Mouse (Mus musculus) stomach, embryonic 16.5 days (tissue): ENCODE results near the gene Olfr519. TPM values are rescaled to one million over a fixed set of nuclear protein-coding genes. Genes with fewer than 3 reads are reported as not detected.

Experiments used
- ATAC-seq: fragments of 200-750 bp; cut with Nextera tagmentation; 2 replicates; pipeline ENCODE4 v1.8.0; 2017; ENCODE audit warnings: moderate number of reproducible peaks, moderate TSS enrichment; ENCODE audit not compliant: insufficient read depth, low FRiP score
- H3K27ac ChIP-seq: fragments of 300-500 bp; sonication (generic); 2 replicates; pipeline ENCODE4 v1.5.1; 2014; ENCODE audit warnings: low read length
- H3K27me3 ChIP-seq: fragments of 300-500 bp; sonication (generic); 2 replicates; pipeline ENCODE4 v1.6.1; 2014; ENCODE audit warnings: low read length, control low read depth, mixed read lengths; ENCODE audit not compliant: control insufficient read depth, insufficient read depth
- H3K36me3 ChIP-seq: fragments of 300-500 bp; sonication (generic); 2 replicates; pipeline ENCODE4 v1.6.1; 2014; ENCODE audit warnings: low read length; ENCODE audit not compliant: control insufficient read depth, insufficient read depth
- H3K4me1 ChIP-seq: fragments of 300-500 bp; sonication (generic); 2 replicates; pipeline ENCODE4 v1.6.1; 2014; ENCODE audit warnings: low read length, control low read depth, mixed read lengths; ENCODE audit not compliant: control insufficient read depth, insufficient read depth
- H3K4me2 ChIP-seq: fragments of 300-500 bp; sonication (generic); 2 replicates; pipeline ENCODE4 v1.6.1; 2014; ENCODE audit warnings: low read depth, low read length, mixed read lengths
- H3K4me3 ChIP-seq: fragments of 300-500 bp; sonication (generic); replicated peaks from 2 replicates; pipeline ENCODE4 v1.5.1; 2014; ENCODE audit warnings: mild to moderate bottlenecking, low read length
- H3K9ac ChIP-seq: fragments of 300-500 bp; sonication (generic); 2 replicates; pipeline ENCODE4 v1.6.1; 2014; ENCODE audit warnings: low read length
- H3K9me3 ChIP-seq: fragments of 300-500 bp; sonication (generic); replicated peaks from 2 replicates; pipeline ENCODE4 v1.6.1; 2016; ENCODE audit warnings: low read length, control low read depth; ENCODE audit not compliant: control insufficient read depth
- WGBS: fragments of 180-500 bp; shearing (Covaris S2); extraction: QIAGEN DNeasy Blood & Tissue Kit; methylation state at CpG from one replicate; pipeline ENCODE4 v1.1.7; 2014; 5-methylcytosine and 5-hydroxymethylcytosine counted together
- polyA plus RNA-seq: library from polyadenylated mRNA; unstranded; fragments of >200 nt; fragmentation: Nextera tagmentation; extraction: Ambion mirVana; gene quantifications from 2 replicates; pipeline ENCODE4 v1.2.1, GENCODE M21; 2015

Gene Olfr519
- polyA plus RNA-seq, 1 experiment from 2014 or later: not detected

GRCm38 (mm10) chr7:108928280-108929188 lies 34.3 kb upstream of the Olfr519 start:
- 71% methylated on average over 11 of the region's 11 CpGs for WGBS
- Histone ChIP-seq H3K27ac (no peak overlapping the region), H3K9ac (no peak overlapping the region), H3K4me2 (no peak overlapping the region), H3K36me3 (no peaks in the 10 kb centered on the region), H3K4me3 (no peak overlapping the region), H3K9me3 (no peaks in the 10 kb centered on the region), H3K27me3 (no peaks in the 10 kb centered on the region), H3K4me1 (no peaks in the 10 kb centered on the region)
- ATAC-seq: no peak

GRCm38 (mm10) chr7:108927043-108927442 lies 32.8 kb upstream of the Olfr519 start:
- H3K36me3 ChIP-seq: no peaks in the 10 kb centered on the region
- H3K27ac ChIP-seq: no peak overlapping the region
- 60% methylated on average over 4 of the region's 4 CpGs for WGBS
- no peaks in the 10 kb centered on the region for H3K4me1 ChIP-seq
- H3K4me3 ChIP-seq: no peak overlapping the region
- H3K27me3 ChIP-seq: no peaks in the 10 kb centered on the region
- no peak overlapping the region for H3K9ac ChIP-seq
- no peak overlapping the region for H3K4me2 ChIP-seq
- H3K9me3 ChIP-seq: no peaks in the 10 kb centered on the region
- ATAC-seq: no peak

DNA sequence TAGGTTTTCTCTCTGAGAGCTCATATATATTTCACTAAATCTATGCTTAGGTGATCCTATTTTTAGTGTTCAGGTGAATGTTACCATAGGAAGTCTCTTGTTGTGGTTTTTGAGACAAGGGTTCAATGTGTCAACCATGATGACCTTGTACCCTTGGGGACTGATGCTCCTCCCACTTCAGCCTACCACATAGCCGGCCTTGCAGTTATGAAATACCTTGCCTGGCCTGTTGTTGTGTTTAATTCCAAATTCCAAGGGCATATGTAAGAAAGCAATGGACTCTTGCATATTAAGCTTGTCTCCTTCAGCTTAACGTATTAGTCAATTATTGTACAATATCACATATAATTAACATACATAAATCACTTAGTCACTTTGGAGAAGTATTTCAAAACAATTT lies 9.7 kb upstream of the Olfr519 start:
- no peaks in the 10 kb centered on the region for H3K4me1 ChIP-seq
- H3K4me3 ChIP-seq: no peak overlapping the region
- WGBS: 80% methylated on average over 2 of the region's 2 CpGs
- H3K36me3 ChIP-seq: no peaks in the 10 kb centered on the region
- H3K27ac ChIP-seq: no peak overlapping the region
- H3K4me2 ChIP-seq: no peak overlapping the region
- no peak for ATAC-seq
- no peak overlapping the region for H3K9ac ChIP-seq
- no peaks in the 10 kb centered on the region for H3K9me3 ChIP-seq
- no peaks in the 10 kb centered on the region for H3K27me3 ChIP-seq

- Histone ChIP-seq H3K4me1 (no peaks in the 10 kb centered on the region), H3K9me3 (no peaks in the 10 kb centered on the region), H3K4me2 (no peak within 1 kb of the TSS), H3K36me3 (no peaks in the 10 kb centered on the region), H3K9ac (no peak within 1 kb of the TSS), H3K4me3 (no peak within 1 kb of the TSS), H3K27me3 (no peaks in the 10 kb centered on the region), H3K27ac (no peak within 1 kb of the TSS)
- WGBS: 77% methylated on average over 4 of the region's 4 CpGs
- no peak for ATAC-seq
Observed at GRCm38 (mm10) chr7:108884906-108885305, 9.3 kb downstream of the Olfr519 start, which contains the start of gene Olfr518. Olfr518 (minus strand) TSS chr7:108885006.

GRCm38 (mm10) chr7:108872279-108872678 lies 21.9 kb downstream of the Olfr519 start, which contains the start of gene Olfr517:
Olfr517 (minus strand) TSS chr7:108872379.
- no peak within 1 kb of the TSS for H3K27ac ChIP-seq
- no peaks in the 10 kb centered on the region for H3K9me3 ChIP-seq
- 54% methylated on average over 2 of the region's 2 CpGs for WGBS
- H3K4me3 ChIP-seq: no peak within 1 kb of the TSS
- no peaks in the 10 kb centered on the region for H3K27me3 ChIP-seq
- H3K4me2 ChIP-seq: no peak within 1 kb of the TSS
- H3K9ac ChIP-seq: no peak within 1 kb of the TSS
- no peak for ATAC-seq
- H3K36me3 ChIP-seq: no peaks in the 10 kb centered on the region
- no peaks in the 10 kb centered on the region for H3K4me1 ChIP-seq

DNA sequence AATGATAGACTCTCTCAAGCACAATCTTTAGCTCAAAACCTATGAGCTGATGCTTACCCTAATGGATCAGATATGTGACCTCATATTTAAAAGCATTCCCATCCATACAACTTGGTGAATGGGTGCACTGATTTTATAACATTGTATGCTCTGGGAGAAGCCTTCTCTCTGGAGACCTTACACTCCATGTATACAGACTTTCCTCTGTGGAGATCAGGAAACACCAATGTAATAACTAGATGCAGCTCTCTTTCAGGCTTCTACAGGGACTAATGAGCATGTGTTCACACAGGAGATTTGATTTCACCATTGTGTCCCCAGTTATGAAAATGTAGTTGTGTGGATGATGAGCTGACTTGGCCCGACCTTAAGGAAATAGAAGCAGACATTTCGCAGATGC lies 43.8 kb downstream of the Olfr519 start, which contains the start of gene Olfr516:
Olfr516 (minus strand) TSS at position 101 of the 400 bp plus-strand sequence.
- Histone ChIP-seq H3K4me1 (no peaks in the 10 kb centered on the region), H3K4me3 (no peak within 1 kb of the TSS), H3K27ac (no peak within 1 kb of the TSS), H3K27me3 (no peaks in the 10 kb centered on the region), H3K36me3 (no peaks in the 10 kb centered on the region), H3K4me2 (no peak within 1 kb of the TSS), H3K9ac (no peak within 1 kb of the TSS), H3K9me3 (no peaks in the 10 kb centered on the region)
- no peak for ATAC-seq
- WGBS: 85% methylated on average over 2 of the region's 2 CpGs

Other genes starting within 250 kb of the Olfr519 start
- gene Olfr509, start 242.5 kb downstream of the Olfr519 start, polyA plus RNA-seq: not detected in 2 replicates
- not detected in 2 replicates for gene Olfr510, start 228.0 kb downstream of the Olfr519 start, polyA plus RNA-seq
- gene Olfr512, start 181.1 kb downstream of the Olfr519 start, polyA plus RNA-seq: not detected in 2 replicates
- not detected in 2 replicates for gene Olfr513, start 143.4 kb downstream of the Olfr519 start, polyA plus RNA-seq
- not detected in 2 replicates for gene Olfr514, start 68.4 kb downstream of the Olfr519 start, polyA plus RNA-seq
- gene Olfr516, start 43.9 kb downstream of the Olfr519 start, polyA plus RNA-seq: not detected in 2 replicates
- gene Olfr517, start 22.0 kb downstream of the Olfr519 start, polyA plus RNA-seq: not detected in 2 replicates
- gene Olfr518, start 9.4 kb downstream of the Olfr519 start, polyA plus RNA-seq: not detected in 2 replicates
- gene Nlrp10, start 35.8 kb upstream of the Olfr519 start, polyA plus RNA-seq: 0.89 and 2.3 TPM in 2 replicates
- gene Eif3f, start 40.0 kb upstream of the Olfr519 start, polyA plus RNA-seq: 60.7 and 63.5 TPM in 2 replicates
- 2.1 and 2.6 TPM in 2 replicates for gene Tub, start 55.9 kb upstream of the Olfr519 start, polyA plus RNA-seq
- gene Ric3, start 188.9 kb upstream of the Olfr519 start, polyA plus RNA-seq: 2.4 and 2.9 TPM in 2 replicates